ENCODE assay signal across 12 mouse cellular contexts in the genomic region with DNA sequence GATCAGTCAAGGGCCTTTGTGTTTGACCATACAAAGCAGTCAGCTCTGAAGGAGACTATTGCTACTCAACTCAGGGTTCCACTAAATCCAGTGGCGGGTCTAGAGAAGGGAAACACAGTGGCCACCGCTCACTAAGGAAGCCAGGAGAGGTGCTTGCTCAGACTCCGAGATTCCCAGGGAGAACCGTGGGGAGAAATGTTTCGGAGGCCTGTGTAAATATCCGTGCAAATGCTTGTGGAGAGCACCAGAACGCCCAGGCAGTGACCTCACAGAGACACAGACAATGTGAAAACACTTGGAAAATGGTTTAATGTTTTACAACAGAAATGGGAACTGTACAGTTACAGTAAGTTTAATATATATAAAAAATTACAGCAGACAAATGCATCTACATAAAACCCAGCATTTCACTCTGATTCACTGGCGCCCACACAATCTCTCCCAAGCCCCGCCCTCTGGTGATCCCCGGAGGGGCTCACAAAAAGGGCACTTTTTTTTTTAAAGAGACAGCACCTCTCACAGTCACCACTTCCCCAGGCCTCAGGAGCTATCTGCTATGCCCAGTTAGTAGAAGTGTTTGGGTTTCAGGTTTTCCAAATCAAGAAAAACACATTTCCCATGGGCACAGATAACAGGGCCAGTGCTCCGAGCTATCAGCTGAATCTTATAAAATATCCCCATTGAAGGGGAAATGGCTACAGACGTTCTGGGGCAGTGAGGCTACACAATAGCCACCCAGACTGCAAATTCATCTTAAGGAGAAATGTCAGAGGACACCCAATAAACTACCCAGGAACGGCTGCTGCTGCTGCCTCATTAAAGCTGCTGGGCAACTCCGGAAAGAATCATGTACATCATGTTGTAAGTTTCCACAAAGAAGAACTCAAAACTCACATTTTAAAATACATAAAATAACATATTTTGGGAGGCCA.
DNase-seq lines count a peak whose midpoint lies in the region; ATAC-seq and TF ChIP-seq lines count a peak whose summit lies in the region.
"Had no signal": no experiment of that assay in that cellular context is flagged by ENCODE, and none has a peak within 500 bp of the region (broad histone marks: within the 10 kb centered on the region; RNA-seq: fewer than 3 reads in every experiment).

No protein-coding gene starts in this region.

- intact Hi-C loops in heart, postnatal 14 days (cut with DNase I), result no loop called here

- no peaks in the 10 kb centered on the region for H3K9me3 ChIP-seq in heart, embryonic 11.5 days (replicated peaks; ENCODE audit: control insufficient read depth, low read length)
- H3K9me3 ChIP-seq in lung, postnatal 0 days (ENCODE audit: low read length), result no peaks in the 10 kb centered on the region
- no peaks in the 10 kb centered on the region for H3K9me3 ChIP-seq in embryonic facial prominence, embryonic 11.5 days (replicated peaks; ENCODE audit: control insufficient read depth, low read length)
- H3K9me3 ChIP-seq: embryonic facial prominence, embryonic 13.5 days had no signal

- H3K27ac ChIP-seq in heart, embryonic 11.5 days (ENCODE audit: low read depth, low read length), result peak overlapping the region; percentile 31; the same call in 1 of the 2 replicates
- H3K27ac ChIP-seq in lung, postnatal 0 days (ENCODE audit: low read length), result no peak overlapping the region
- H3K27ac ChIP-seq in embryonic facial prominence, embryonic 11.5 days (replicated peaks; ENCODE audit: low read depth, low read length), result no peak overlapping the region
- H3K27ac ChIP-seq: embryonic facial prominence, embryonic 13.5 days had no signal

- no peak overlapping the region for H3K4me2 ChIP-seq in heart, embryonic 11.5 days
- no peak overlapping the region for H3K4me2 ChIP-seq in lung, postnatal 0 days (replicated peaks; ENCODE audit: low read depth, low read length)
- no peak overlapping the region for H3K4me2 ChIP-seq in embryonic facial prominence, embryonic 11.5 days (ENCODE audit: low read depth, low read length)
- peak overlapping the region; percentile 48 for H3K4me2 ChIP-seq in myocyte (ENCODE audit: low read depth)
- H3K4me2 ChIP-seq: embryonic facial prominence, embryonic 13.5 days had no signal

- no peak for ATAC-seq in heart, embryonic 11.5 days (replicated peaks; ENCODE audit: insufficient number of reproducible peaks, low FRiP score, low TSS enrichment)
- no peak for ATAC-seq in lung, postnatal 0 days
- ATAC-seq in embryonic facial prominence, embryonic 11.5 days (replicated peaks; ENCODE audit: insufficient number of reproducible peaks, low FRiP score, low TSS enrichment, low read depth), result no peak
- ATAC-seq: activated CD4-positive, CD25-positive, alpha-beta regulatory T cell, adult 4 months had no signal

- H3K4me1 ChIP-seq in heart, embryonic 11.5 days (ENCODE audit: control insufficient read depth, insufficient read depth, low read length), result peaks cover 6% of the 10 kb centered on the region; the same call in 1 of the 2 replicates
- no peaks in the 10 kb centered on the region for H3K4me1 ChIP-seq in lung, postnatal 0 days (ENCODE audit: insufficient read depth, low read depth, low read length)
- H3K4me1 ChIP-seq in embryonic facial prominence, embryonic 11.5 days (ENCODE audit: control insufficient read depth, insufficient read depth, low read length), result no peaks in the 10 kb centered on the region

- H3K27me3 ChIP-seq in heart, embryonic 11.5 days (ENCODE audit: control insufficient read depth, insufficient read depth, low read length), result no peaks in the 10 kb centered on the region
- no peaks in the 10 kb centered on the region for H3K27me3 ChIP-seq in lung, postnatal 0 days (replicated peaks; ENCODE audit: insufficient read depth, low read length)
- H3K27me3 ChIP-seq in embryonic facial prominence, embryonic 11.5 days (ENCODE audit: control insufficient read depth, insufficient read depth, low read length), result no peaks in the 10 kb centered on the region
- no peaks in the 10 kb centered on the region for H3K27me3 ChIP-seq in myocyte (ENCODE audit: control insufficient read depth, insufficient read depth, insufficient read length)
- H3K27me3 ChIP-seq: embryonic facial prominence, embryonic 13.5 days had no signal

- DNase-seq in heart, postnatal 14 days, result no peak
- DNase-seq in lung, postnatal 0 days (ENCODE audit: low spot score), result peak; percentile 7
- no peak for DNase-seq in lung, postnatal 10 days
- DNase-seq in embryonic facial prominence, embryonic 11.5 days (ENCODE audit: low spot score), result peak; percentile 26
- no peak for DNase-seq in cerebellum, postnatal 14 days
- DNase-seq in urinary bladder, postnatal 14 days (ENCODE audit: low spot score), result no peak
- DNase-seq: right cerebral cortex, postnatal 25 days; thymus, adult 18-20 months had no signal

- no peaks in the 10 kb centered on the region for H3K36me3 ChIP-seq in heart, embryonic 11.5 days (ENCODE audit: control insufficient read depth, insufficient read depth, low read length)
- no peaks in the 10 kb centered on the region for H3K36me3 ChIP-seq in lung, postnatal 0 days (ENCODE audit: insufficient read depth, low read length)
- no peaks in the 10 kb centered on the region for H3K36me3 ChIP-seq in embryonic facial prominence, embryonic 11.5 days (replicated peaks; ENCODE audit: control insufficient read depth, insufficient read depth, low read depth, low read length)
- H3K36me3 ChIP-seq in myocyte (ENCODE audit: control insufficient read depth, insufficient read depth), result no peaks in the 10 kb centered on the region
- H3K36me3 ChIP-seq: embryonic facial prominence, embryonic 13.5 days had no signal

- no peak for TF ChIP-seq POLR2A in myocyte (IDR thresholded peaks at IDR 0.05; ENCODE audit: insufficient read length, low read depth)

- no peak for TF ChIP-seq CTCF in lung, postnatal 0 days (IDR thresholded peaks at IDR 0.05)

- no peaks in the 10 kb centered on the region for H3K79me2 ChIP-seq in myocyte (ENCODE audit: control insufficient read depth, insufficient read depth)

- H3ac ChIP-seq in myocyte (ENCODE audit: control insufficient read depth, insufficient read length), result no peak overlapping the region

- 44% methylated on average over 14 of the region's 14 CpGs for WGBS in heart, embryonic 11.5 days (ENCODE audit: insufficient replicate concordance)
- WGBS in lung, postnatal 0 days, result 30% methylated on average over 14 of the region's 14 CpGs
- 44% methylated on average over 14 of the region's 14 CpGs for WGBS in embryonic facial prominence, embryonic 11.5 days

- H3K4me3 ChIP-seq in heart, embryonic 11.5 days (ENCODE audit: low read depth, low read length), result no peak overlapping the region
- H3K4me3 ChIP-seq in lung, postnatal 0 days (ENCODE audit: low read depth, low read length), result no peak overlapping the region
- H3K4me3 ChIP-seq in embryonic facial prominence, embryonic 11.5 days (ENCODE audit: low read depth, low read length), result no peak overlapping the region
- no peak overlapping the region for H3K4me3 ChIP-seq in myocyte
- H3K4me3 ChIP-seq: embryonic facial prominence, embryonic 13.5 days had no signal

- no peak for TF ChIP-seq EP300 in lung, postnatal 0 days (IDR thresholded peaks at IDR 0.05)

- peak overlapping the region; percentile 36; the same call in 1 of the 2 replicates for H3K9ac ChIP-seq in heart, embryonic 11.5 days (ENCODE audit: low read depth, low read length)
- no peak overlapping the region for H3K9ac ChIP-seq in lung, postnatal 0 days (replicated peaks; ENCODE audit: low read depth)
- H3K9ac ChIP-seq in embryonic facial prominence, embryonic 11.5 days (replicated peaks; ENCODE audit: low read length), result no peak overlapping the region
- H3K9ac ChIP-seq: embryonic facial prominence, embryonic 13.5 days had no signal

TF ChIP-seq in myocyte, 11 proteins besides CTCF, POLR2A, EP300 and RAD21:
- TF ChIP-seq REST (IDR thresholded peaks at IDR 0.05; ENCODE audit: insufficient read depth, insufficient read length) (no peak), CEBPB (IDR thresholded peaks at IDR 0.05; ENCODE audit: insufficient read depth, poor library complexity, severe bottlenecking) (no peak)

Comparison
In these comparisons a context has a peak if more than half of its experiments do, and no peak if none do; other contexts are left out.
1. DNase-seq: peak in lung, postnatal 0 days (single experiment) and embryonic facial prominence, embryonic 11.5 days (single experiment); none in heart, postnatal 14 days (0 of 2), lung, postnatal 10 days (single experiment), cerebellum, postnatal 14 days (0 of 2) and urinary bladder, postnatal 14 days (single experiment).